8 mouse cellular contexts compared by ENCODE assay signal in genomic region chr9:56551376-56552186, GRCm38 (mm10).
A peak's percentile ranks its signal among the peaks of the same experiment; 100 is the strongest.
DNase-seq lines count a peak whose midpoint lies in the region; ATAC-seq and TF ChIP-seq lines count a peak whose summit lies in the region.
"Had no signal": no experiment of that assay in that cellular context is flagged by ENCODE, and none has a peak within 500 bp of the region (broad histone marks: within the 10 kb centered on the region; RNA-seq: fewer than 3 reads in every experiment).

No protein-coding gene starts in this region.

- H3K9me3 ChIP-seq in liver, embryonic 11.5 days (ENCODE audit: control insufficient read depth, low read length) = no peaks in the 10 kb centered on the region
- no peaks in the 10 kb centered on the region for H3K9me3 ChIP-seq in liver, postnatal 0 days (ENCODE audit: low read length)
- no peaks in the 10 kb centered on the region for H3K9me3 ChIP-seq in heart, embryonic 16.5 days (replicated peaks; ENCODE audit: control insufficient read depth, low read length)
- H3K9me3 ChIP-seq in midbrain, embryonic 15.5 days = no peaks in the 10 kb centered on the region
- H3K9me3 ChIP-seq: stomach, embryonic 15.5 days had no signal

- H3K4me3 ChIP-seq in liver, embryonic 11.5 days (ENCODE audit: low read depth, low read length) = no peak overlapping the region
- H3K4me3 ChIP-seq in liver, postnatal 0 days (ENCODE audit: low read depth, low read length) = no peak overlapping the region
- H3K4me3 ChIP-seq in heart, embryonic 16.5 days (ENCODE audit: low read length) = no peak overlapping the region
- H3K4me3 ChIP-seq in midbrain, embryonic 15.5 days = no peak overlapping the region
- H3K4me3 ChIP-seq: stomach, embryonic 15.5 days had no signal

- H3K4me2 ChIP-seq in liver, embryonic 11.5 days = no peak overlapping the region
- H3K4me2 ChIP-seq in liver, postnatal 0 days (ENCODE audit: low read depth, low read length) = no peak overlapping the region
- H3K4me2 ChIP-seq in heart, embryonic 16.5 days (ENCODE audit: low read depth, low read length) = no peak overlapping the region
- H3K4me2 ChIP-seq in midbrain, embryonic 15.5 days = peak overlapping the region; percentile 15; the same call in 1 of the 2 replicates
- H3K4me2 ChIP-seq: stomach, embryonic 15.5 days had no signal

- peak; percentile 10; the same call in 1 of the 2 replicates for ATAC-seq in liver, embryonic 11.5 days (replicated peaks; ENCODE audit: low FRiP score)
- no peak for ATAC-seq in liver, postnatal 0 days
- ATAC-seq in heart, embryonic 16.5 days (replicated peaks; ENCODE audit: extremely low read depth, insufficient read depth, low FRiP score) = no peak
- peak; percentile 59 for ATAC-seq in midbrain, embryonic 15.5 days (replicated peaks)

- no peak for DNase-seq in liver, embryonic 11.5 days (ENCODE audit: low spot score)
- DNase-seq in liver, postnatal 0 days = no peak
- DNase-seq in embryo, embryonic 11 days = peak; percentile 51
- no peak for DNase-seq in layer of hippocampus, adult 9-10 months (ENCODE audit: low spot score)
- no peak for DNase-seq in layer of hippocampus, adult 11-12 months (ENCODE audit: low spot score)

- no peak for TF ChIP-seq CTCF in liver, postnatal 0 days (IDR thresholded peaks at IDR 0.05; ENCODE audit: low read depth)

- no peaks in the 10 kb centered on the region for H3K27me3 ChIP-seq in liver, embryonic 11.5 days (replicated peaks; ENCODE audit: control insufficient read depth, insufficient read depth, low read length)
- no peaks in the 10 kb centered on the region for H3K27me3 ChIP-seq in liver, postnatal 0 days (ENCODE audit: insufficient read depth, low read length)
- H3K27me3 ChIP-seq in heart, embryonic 16.5 days (ENCODE audit: control insufficient read depth, insufficient read depth, low read length) = no peaks in the 10 kb centered on the region
- no peaks in the 10 kb centered on the region for H3K27me3 ChIP-seq in midbrain, embryonic 15.5 days (replicated peaks)
- H3K27me3 ChIP-seq: stomach, embryonic 15.5 days had no signal

- H3K4me1 ChIP-seq in liver, embryonic 11.5 days (replicated peaks; ENCODE audit: control insufficient read depth, insufficient read depth, low read length) = peaks cover 12% of the 10 kb centered on the region
- no peaks in the 10 kb centered on the region for H3K4me1 ChIP-seq in liver, postnatal 0 days (ENCODE audit: insufficient read depth)
- H3K4me1 ChIP-seq in heart, embryonic 16.5 days (ENCODE audit: control insufficient read depth, insufficient read depth, low read length) = peaks cover 14% of the 10 kb centered on the region
- H3K4me1 ChIP-seq in midbrain, embryonic 15.5 days = peaks cover 25% of the 10 kb centered on the region

- H3K36me3 ChIP-seq in liver, embryonic 11.5 days (ENCODE audit: control insufficient read depth, insufficient read depth, low read length) = no peaks in the 10 kb centered on the region
- no peaks in the 10 kb centered on the region for H3K36me3 ChIP-seq in liver, postnatal 0 days (replicated peaks; ENCODE audit: insufficient read depth, low read length)
- no peaks in the 10 kb centered on the region for H3K36me3 ChIP-seq in heart, embryonic 16.5 days (ENCODE audit: control insufficient read depth, insufficient read depth)
- no peaks in the 10 kb centered on the region for H3K36me3 ChIP-seq in midbrain, embryonic 15.5 days (replicated peaks)
- H3K36me3 ChIP-seq: stomach, embryonic 15.5 days had no signal

- no peak for TF ChIP-seq EP300 in liver, postnatal 0 days (IDR thresholded peaks at IDR 0.05; ENCODE audit: low read depth)

- no peak overlapping the region for H3K27ac ChIP-seq in liver, embryonic 11.5 days (ENCODE audit: low read depth, low read length)
- no peak overlapping the region for H3K27ac ChIP-seq in liver, postnatal 0 days (ENCODE audit: low read depth)
- H3K27ac ChIP-seq in heart, embryonic 16.5 days (ENCODE audit: low read length) = no peak overlapping the region
- peak overlapping the region; percentile 51; the same call in 1 of the 2 replicates for H3K27ac ChIP-seq in midbrain, embryonic 15.5 days
- H3K27ac ChIP-seq: stomach, embryonic 15.5 days had no signal

- H3K9ac ChIP-seq in liver, embryonic 11.5 days (ENCODE audit: low read depth, low read length) = no peak overlapping the region
- H3K9ac ChIP-seq in liver, postnatal 0 days (replicated peaks) = no peak overlapping the region
- peak overlapping the region; percentile 6; the same call in 1 of the 2 replicates for H3K9ac ChIP-seq in heart, embryonic 16.5 days (ENCODE audit: low read length)
- H3K9ac ChIP-seq in midbrain, embryonic 15.5 days = no peak overlapping the region
- H3K9ac ChIP-seq: stomach, embryonic 15.5 days had no signal

- 56% methylated on average over 11 of the region's 11 CpGs for WGBS in liver, embryonic 11.5 days
- 58% methylated on average over 11 of the region's 11 CpGs for WGBS in liver, postnatal 0 days (ENCODE audit: insufficient replicate concordance)
- WGBS in heart, embryonic 16.5 days = 53% methylated on average over 11 of the region's 11 CpGs
- WGBS in midbrain, embryonic 15.5 days = 47% methylated on average over 11 of the region's 11 CpGs

Comparison
In these comparisons a context has a peak if more than half of its experiments do, and no peak if none do; other contexts are left out.
1. ATAC-seq: peak in liver, embryonic 11.5 days (single experiment) and midbrain, embryonic 15.5 days (single experiment); none in liver, postnatal 0 days (single experiment) and heart, embryonic 16.5 days (single experiment).